Mouse (Mus musculus) naive thymus-derived CD4-positive, alpha-beta T cell, adult 2 months (primary cell): ENCODE measurements at regions not wholly inside any gene's neighbourhood (a gene's known extent, or its start where the extent isn't known, plus 50 kb on each side); places are given as distances from the start of the nearest gene placed in this dataset.

ENCODE experiments used
- DNase-seq: peaks from one replicate; pipeline ENCODE4 v3.0.0-alpha.2; 2011; ENCODE audit warnings: low read depth

DNA sequence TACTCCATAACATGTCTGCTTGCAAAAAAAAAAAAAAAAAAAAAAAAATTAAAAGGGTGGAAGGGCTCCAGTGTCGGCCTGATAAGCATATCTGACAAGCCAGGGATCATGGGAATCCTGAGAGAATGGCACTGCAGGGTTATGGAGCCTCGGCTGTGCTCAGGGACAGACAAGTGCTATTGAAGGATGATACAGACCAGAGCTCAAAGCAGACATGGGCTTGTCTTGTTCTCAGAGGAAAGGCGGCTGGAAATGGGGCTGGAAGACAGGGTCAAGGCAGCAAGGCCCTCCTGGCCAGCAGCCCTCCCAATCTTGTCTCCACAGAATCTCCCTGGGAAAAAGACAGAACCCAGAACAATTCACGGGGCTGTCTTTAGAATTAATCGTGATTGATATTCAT lies 449.0 kb downstream of the Insc start:
- no peak for DNase-seq

DNA sequence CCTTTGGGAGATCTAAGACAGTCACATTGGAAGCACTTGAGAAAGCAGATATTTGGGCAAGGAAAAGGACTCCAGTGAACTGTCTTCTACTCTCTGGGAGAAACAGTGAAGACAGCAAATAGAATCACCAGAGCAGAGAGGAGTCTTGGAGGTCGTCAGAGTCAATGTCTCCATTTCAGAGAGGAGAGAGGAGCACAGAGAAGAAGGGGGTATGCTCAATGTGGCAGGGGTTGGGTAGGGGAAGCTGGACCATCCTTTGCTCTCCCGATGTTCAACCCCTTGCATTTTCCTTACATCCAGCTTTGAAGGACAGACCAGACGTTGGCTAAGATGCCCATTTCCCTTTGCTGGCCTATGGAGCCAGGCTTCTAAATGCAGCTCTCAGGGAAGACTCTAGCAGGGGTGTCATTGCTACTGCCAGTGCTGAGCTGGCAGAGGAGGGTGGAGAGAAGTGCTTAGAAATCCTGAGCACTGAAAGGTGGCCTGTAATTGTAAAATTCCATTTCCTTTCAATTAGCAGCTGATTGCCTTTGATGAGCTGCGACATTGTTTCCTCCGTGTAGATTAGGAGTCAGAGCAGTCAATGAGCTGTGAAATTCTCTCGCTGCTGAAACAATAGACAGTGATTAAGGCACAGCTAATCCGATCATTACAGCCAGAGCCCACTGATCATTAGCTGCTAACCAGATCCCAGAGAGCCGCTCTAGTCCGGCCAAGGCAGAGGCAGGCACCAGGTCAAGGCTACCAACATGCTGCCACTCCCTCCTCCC lies 449.7 kb downstream of the Insc start:
- DNase-seq: no peak

DNA sequence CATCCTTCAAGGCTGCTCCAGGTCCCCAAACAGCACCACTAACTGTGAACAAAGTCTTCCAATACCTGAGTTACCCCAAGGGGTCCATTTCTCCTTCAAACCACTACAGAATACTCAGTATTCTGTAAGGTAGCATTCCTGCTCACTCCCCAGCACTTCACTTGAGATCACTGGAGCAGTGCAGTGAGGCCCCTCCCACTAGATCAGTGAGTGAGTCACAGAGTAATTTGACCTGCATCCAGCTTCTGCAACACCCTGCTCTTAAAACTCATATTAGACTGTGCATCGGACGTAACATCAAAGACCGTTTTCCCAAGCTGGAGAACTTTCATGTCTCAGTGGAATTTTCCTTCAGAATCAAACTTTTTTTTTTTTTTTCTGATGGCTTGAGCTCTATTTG lies 461.4 kb downstream of the Insc start:
- no peak for DNase-seq

DNA sequence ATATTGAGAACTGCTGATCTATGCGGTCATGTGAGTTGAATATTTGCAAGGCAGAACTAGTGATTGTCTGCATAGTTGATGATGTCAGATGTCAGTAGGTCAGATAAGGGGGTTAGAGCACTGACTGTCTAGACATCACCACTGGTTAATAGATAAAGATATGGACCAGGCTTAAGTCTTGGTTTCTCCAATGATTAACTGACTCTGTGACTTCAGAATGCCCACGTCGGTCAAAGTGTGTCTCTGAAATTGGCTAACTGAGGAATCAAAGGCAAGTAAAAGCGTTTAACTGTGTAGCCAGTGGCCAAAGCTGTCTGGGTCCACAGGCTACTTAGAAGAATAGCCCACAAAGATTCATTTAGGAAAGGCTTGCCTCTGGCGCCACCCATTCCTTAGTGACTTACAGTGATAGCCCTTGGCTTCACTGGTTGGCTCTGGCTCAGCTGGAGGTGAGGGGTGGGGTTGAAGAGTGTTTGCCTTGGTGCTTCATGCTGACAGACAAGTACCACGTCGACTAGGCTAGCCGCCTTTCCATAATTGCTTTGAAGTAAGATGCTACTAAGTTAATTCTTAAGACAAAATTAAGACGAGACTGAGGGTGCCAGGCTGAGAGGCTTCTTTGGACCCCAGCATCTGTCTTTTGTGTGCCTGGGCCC lies 463.1 kb downstream of the Insc start:
- DNase-seq: no peak

DNA sequence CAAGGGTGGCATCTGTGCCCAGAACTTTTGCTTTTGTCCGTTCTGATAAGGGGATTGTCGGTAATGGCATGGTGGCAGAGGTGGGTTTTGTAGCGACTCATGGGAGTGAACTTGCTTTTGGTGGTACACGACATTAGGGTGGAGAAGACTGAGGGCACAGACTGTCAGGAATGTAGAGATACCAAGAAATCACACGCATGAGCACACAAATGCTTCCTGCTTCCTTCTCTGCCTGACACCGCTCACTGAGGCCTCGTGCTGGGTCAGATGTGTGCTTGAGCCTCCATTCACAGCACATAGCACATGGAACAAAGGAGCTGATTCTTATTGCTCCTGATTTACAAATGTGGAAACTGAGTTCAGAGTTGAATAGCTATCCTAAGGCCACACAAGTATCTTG lies 465.3 kb downstream of the Insc start:
- no peak for DNase-seq

DNA sequence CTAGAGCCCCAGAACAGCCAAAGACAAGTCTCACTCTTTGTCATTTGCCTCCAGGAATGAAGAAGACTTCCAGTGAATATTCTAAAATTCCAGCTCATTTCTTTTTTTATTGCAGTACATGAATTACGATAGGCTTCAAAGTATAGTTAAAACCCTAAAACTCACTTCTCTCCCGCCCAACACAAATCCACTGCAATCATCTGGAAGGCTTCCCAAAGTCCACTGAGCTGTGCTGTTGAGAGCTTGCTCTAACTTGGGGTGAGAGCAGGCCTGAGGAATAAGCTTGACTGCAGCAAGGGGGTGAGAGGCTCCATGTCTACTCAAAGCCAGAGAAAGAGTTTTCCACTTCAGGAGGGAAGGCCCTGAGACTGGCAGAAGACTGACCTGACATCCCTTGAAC lies 466.5 kb downstream of the Insc start:
- no peak for DNase-seq

DNA sequence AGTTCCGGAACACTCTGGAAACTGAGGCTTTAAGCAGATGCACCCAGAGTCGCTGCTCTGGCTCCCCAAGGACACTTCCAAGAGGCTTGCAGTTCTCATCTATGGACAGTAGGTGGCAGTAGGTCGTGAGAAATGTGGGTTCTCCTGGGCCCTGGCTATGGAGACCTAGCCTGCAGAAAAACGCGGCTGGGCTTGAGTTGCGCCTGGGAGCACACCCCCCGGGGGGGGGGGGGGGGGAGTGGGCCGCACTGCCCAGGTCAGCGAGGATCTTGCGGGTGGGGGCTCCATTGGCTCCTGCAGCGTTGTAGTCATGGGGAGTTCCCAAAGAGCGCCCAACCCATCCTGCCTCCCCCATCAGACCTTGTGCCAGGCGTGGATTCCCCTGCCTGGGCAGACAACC lies 473.3 kb downstream of the Insc start:
- peak; percentile 69 for DNase-seq

DNA sequence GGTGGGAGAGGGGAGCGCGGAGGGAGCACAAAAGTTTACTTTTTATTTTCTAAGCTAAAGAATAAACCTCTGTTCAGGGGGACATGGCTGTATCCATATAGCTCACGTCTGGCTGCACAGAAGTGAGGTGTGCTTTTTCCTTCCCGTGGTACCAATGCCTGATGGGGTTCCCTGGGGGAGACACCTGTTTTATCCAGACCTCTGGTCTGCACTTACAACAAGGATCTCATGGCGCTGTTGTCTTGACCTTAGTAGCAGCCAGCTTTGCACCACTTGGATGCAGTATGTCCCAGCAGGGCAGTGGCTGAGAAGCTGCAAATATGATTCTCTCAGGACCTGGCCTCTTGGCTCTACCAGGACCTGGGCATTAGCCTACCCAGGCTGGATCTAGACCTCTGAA lies 473.8 kb downstream of the Insc start:
- peak; percentile 7 for DNase-seq

DNA sequence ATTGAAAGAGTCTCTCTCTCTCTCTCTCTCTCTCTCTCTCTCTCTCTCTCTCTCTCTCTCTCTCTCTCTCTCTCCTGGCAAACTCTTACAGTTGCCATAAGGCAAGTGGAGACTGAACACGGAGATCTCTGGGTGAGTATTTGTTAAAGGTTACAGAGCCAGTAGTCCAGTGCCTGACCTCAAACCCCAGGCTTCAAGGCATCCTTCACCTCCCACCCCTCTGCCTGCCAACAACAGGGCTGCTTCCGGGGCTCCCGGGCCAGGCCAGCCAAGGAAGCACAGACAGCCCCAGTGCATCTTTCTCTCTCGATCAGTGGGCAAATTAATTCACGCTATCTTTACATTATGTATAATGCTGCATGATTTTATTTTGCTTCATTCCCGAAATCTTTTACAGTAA lies 474.2 kb downstream of the Insc start:
- no peak for DNase-seq

DNA sequence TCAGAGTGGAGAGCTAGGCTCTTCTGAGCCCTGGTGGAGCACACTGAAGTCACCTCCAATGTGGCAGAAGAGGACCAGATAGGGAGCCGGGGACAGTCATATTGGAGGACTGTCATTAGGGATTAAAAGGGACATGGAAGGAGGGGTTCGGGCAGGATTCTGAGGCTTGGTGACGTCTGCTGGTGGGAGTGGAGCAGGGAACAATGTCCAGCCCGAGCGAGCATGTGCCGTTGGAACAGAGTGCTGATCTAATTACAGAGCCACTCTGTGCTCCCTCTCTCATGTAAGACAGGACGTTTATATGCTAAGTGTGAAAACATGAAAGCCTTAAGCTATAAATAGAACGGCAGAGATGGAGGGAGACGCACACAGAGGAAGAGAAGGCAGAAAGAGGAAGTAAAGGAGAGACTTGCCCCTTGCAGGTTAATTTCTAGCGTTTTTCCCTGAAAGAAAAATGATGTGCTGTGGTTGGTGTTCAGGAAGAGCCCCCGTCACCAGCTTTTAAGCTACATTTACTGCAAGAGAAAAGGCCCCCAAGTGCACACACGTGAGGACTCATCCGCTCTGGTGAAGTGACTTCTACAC lies 475.2 kb downstream of the Insc start:
- DNase-seq: peak; percentile 8

DNA sequence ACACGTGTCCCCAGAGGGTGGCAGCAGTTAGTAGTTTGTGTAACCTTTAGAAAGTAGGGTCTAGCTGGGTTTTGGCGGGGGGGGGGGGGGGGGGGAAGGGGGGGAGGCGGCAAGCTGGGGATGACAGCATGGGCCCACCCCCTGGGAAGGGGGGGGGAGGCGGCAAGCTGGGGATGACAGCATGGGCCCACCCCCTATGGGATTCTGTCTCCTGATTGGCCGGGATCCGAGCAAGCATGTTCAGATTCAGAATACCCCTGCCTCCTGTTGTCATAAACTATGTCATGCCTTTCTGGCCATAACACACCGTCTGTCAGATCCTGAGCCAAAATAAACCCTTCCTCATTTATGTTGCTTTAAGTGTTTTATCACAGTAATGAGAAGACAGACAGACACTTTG lies 479.1 kb downstream of the Insc start:
- no peak for DNase-seq

DNA sequence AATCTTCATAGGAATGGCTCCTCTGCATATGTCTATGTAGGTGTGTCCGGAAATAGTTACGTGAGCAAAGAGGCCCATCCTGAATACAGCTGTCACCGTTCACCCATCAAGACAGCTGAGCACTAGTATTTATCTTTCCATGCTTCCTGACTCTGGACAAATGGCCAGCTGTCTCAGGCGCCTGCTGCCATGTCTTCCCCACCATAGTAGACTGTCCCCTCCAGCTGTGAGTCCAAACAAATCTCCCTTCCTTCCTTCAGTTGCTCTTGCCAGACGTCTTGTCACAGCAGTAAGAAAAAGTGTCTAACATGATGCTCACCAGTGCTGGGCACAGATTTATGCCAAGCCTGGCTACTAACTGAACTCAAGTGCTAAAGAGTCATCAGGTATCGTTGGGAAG lies 487.0 kb downstream of the Insc start:
- no peak for DNase-seq

DNA sequence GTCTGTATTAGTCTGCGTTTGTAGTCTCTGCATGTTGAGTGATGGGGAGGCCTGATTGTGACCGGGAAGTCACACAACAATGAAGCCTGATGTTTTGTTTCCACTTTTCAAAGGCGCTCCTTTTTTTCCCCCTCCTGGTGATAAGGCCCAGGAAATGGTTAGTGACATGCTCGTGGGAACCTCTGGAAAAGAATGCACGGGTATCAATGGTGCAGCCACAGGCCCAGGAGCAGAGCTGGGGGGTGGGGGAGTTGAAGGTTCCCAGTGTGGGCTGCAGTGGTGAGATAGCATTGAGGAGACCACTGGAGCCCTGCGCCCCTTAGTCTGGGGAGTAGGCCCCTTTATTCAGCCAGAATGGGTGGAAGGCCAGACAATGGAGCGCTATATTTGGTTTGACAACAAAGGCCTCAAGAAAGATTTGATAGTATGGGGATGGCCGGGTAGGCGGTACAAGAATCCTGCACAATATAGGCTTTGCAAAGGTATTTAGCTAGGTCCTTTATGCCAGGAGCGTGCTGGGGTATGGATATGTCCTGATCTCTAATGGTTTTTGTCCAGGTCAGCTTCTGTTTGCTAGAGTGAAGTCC lies 490.4 kb downstream of the Insc start:
- no peak for DNase-seq

DNA sequence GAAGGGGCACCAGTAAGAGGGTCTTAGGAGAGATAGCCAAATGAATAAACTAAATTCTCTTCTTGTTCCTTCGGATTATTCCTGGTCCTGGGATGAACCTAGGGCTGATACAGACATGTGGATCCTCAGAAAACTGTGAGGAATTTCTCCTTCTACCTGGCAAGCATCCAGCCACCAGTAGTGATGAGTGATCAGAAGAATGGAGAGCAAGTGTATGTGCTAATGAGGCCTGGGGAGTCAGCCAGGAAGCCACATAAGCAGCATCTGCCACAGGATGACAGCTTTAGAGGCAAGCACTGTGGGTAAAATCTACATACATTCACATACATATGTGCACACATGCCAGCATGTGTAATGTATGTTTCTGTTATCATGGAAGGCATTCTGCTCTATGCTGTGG lies 493.6 kb downstream of the Insc start:
- DNase-seq: no peak

DNA sequence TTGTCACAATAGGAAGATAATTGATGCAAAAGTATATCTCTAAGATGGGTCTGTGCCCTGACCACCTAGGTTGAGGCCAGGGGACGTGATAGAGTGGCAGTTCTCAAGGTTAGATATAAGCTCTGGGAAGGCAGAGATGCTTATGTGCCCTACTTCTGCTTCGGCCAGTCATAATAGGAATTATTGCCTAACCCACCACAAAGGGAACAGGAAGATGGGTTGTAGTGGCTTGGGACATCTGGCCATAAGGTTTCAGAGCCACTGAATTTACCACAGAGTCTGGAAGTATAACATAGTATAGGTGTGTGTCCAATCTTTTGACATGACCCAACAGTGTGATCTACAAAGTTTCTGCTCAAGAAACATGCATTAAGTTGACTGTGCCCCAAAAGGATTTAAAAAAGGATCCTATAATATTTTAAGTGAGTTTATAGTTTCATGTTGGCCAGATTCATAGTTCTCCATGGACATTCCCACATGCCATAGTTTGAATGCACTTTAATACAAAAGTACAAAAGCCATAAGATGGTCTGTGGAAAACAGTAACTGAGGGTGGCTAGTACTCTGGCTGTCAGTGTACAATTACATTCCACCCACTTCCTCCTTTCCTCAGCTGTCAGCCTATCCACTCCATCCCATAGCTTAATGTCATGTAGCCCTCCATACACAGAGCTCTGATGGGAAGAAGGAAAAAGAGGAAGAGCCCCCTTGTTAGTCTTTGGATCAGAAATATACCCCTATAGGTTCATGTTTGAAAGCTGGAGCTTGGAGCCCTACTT lies 508.3 kb downstream of the Insc start:
- DNase-seq: no peak

DNA sequence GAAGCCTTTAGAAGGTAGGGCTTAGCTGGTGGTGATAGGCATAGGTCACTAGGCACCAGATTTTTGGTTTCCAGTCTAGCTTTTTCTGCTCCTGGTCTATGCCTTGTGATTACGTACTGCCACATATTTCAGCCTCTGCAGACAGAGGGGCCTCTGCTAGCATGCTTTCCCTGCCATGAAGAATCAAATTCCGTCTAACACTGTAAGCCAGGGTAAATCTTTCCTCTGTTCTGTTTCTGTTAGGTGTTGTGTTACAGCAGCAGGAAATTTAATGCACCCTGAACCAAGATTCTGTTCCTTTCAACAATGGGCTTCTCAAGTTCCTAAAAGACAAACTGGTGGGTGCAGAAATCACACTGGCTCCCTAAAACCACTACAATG lies 508.9 kb downstream of the Insc start:
- DNase-seq: no peak

DNA sequence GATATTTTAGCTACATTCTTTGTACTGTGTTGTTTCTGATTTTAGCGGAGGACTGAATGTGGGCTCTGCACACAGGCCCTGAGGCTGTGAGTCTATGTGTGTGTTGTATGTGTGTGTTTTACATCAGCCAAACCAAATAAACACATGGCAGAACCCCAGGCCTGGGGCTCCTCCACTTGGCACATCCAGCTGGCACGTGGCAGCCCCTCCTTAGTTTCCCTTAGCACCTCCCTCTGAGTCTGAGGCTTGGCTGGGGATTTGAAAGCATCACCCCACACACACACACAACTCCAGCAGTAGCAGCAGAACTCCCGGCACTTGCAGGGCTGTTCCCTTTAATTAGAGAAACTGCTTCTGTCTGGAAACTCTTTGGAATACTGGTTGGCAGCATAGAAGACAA lies 515.1 kb downstream of the Insc start:
- DNase-seq: no peak

DNA sequence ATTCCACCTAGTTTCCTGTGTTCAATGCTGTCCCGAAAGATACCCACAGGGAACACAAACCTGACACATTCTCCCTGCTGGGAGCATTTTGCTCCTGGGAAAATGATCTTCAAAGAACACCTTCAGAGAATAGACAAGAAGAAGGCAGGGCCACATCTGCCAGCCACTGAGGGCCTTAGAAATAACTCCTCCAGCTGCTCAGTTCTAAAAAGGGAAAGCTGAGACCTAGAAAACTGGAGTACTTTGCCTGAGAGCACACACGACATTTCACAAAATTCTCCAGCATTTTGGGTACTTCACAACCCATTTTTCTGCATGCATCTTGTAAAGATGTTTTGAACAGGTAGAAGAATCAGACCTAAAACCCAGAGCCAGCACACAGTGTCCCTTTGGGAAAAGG lies 519.6 kb downstream of the Insc start:
- no peak for DNase-seq

DNA sequence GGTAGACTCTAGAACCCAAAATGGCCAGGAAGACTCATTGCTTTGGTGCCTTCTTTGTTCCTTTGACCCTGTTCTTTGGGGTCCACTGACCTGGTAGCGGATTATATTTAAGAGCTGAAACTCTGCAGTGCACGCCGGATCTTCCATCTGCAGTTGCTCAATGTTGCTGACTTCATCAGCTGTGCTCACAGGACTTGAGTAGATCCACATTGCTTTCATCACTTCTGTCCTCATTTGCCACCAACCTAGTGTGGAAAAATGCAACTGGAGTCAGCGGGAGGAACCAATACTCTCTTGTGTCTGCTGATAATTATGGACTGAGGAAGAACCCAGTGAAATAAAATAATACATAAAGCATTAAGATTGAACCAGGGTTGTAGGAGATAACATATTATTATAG lies 522.6 kb downstream of the Insc start:
- DNase-seq: no peak

DNA sequence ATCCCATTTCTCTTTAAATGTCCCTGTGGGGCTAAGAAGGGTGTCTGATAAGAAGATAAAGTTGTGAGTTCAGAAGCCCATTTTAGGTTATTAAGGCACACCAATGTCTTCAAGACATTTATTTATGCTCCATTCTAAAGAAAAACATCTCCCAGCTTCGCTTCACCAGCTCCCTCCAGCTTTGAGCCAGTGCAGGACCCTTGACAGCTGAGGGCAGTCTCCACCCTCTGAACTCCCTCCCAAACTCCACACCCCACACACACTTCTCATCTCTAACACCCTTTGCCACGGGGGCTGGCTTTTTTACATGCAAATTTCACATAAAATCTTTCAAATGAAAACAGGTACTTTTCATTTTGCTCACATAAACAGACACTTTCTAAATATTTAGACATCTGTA lies 527.3 kb downstream of the Insc start:
- no peak for DNase-seq

DNA sequence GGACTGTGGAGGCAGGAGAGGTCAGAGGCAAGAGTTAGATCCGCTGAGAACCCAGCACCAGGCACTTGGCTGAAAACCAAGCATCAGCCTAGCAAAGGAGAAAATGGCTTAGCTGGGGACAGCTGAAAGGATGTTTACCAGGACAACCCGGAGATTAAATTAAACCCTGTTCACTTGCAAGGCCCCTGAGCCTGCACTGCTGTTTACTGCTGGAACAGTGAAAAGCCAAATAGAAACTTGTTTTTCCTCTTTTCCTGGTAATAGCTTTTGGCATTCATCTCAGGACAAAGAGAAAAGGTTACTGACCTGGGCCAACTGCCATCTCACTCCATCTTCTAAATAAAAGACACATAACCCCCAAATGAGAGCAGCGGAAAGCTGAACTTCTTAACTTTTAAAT lies 531.3 kb downstream of the Insc start:
- DNase-seq: no peak

DNA sequence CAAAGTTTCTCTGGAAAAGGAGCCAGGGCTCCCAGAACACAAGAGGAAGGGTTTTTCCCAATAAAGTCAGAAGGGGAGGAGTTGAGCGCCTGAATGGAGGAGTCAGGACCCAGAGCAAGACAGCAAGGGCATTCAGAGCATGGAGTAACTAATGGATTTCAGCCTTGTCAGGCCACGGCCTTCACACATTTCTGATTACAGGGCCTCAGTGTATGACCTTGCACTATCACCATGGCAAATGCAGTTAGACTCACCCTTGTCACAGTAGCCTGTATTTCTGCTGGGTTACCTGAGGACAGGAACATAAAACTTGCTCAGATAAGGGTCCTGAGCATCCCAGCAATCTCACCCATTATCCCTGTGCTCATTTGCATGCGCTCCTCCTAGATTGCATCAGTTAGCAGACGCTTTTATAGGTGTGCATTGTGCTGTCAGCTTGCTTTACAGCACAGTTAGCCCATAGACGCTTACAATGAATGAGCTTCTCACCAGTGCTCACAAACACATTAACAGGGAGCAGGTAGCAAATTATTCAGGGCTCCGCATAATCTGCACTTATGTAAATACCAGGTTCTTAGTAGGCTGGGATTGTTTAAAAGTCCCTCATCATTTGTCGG lies 547.4 kb downstream of the Insc start:
- DNase-seq: no peak
